Mouse (Mus musculus) lung, postnatal 25 days (tissue): ENCODE results near the gene Pomgnt2.

Experiments
- DNase-seq: peaks from one replicate; pipeline ENCODE4 v3.0.0; 2022; ENCODE audit warnings: low spot score

Pomgnt2 gene

DNA sequence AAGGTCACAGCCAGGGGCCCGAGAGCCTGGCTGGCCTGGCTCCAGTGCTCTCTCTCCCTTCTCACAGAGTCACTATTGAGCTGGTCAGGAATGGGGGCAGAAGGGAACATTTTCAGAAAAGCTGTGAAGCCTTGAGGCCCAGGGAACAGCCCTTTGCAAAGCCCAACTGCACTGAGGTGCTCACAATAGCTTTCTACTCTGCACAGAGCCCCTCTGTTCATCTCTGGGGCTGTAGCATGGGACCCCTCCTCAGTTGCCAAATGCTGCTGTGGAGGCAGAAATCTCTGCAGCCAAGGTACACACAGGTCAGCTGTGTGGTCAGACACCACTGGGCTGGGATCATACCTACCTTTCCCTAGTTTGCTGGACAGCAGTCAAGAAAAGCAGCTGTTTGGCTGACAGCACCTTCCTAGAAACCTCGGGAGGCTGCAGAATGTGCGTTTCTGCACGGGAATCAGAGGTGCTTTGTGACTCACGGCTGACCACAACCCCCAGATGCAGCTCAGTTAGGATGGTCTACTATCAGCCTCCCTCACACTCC lies 27.0 kb downstream of the Pomgnt2 start:
- no peak for DNase-seq

DNA sequence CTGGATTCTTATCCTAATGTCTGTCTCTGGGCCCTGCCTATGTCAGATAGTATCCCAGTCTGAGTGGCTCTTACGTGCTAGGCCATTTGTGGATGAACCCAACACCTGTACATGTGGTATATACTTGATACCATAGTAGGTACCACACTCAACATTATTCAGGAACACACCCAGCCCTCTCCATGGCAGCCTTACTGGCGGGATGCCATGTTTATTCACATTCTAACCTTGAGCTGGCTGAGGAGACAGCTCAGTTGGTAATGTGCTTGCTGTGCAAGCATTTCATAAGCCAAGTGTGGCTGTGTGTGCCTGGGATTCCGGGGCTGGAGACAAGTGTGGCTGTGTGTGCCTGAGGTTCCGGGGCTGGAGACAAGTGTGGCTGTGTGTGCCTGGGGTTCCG lies 28.7 kb downstream of the Pomgnt2 start:
- DNase-seq = peak; percentile 34

DNA sequence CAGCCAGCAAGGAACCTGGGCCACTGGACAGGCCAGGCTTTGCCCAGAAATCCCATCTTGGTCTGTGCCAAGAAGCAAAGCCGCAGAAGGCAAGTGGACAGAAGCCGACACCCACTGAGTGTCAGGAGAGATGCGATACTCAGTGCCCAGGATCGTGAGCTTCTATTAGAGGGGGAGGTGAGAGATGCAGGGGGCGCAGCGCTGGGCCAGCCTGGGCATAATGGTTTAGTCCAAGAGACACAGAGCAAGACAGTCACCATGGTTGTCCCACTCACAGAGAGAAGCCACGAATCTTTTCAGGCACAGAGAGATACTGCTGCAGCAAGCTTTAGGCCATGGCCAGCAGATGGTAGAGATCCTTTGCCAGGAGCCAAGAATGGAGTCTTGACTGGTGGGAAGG lies 32.0 kb downstream of the Pomgnt2 start:
- DNase-seq = no peak

GRCm38 (mm10) chr9:121959966-121960635 lies 36.8 kb downstream of the Pomgnt2 start:
- DNase-seq = no peak

GRCm38 (mm10) chr9:121952596-121952995 lies 44.3 kb downstream of the Pomgnt2 start:
- peak; percentile 50 for DNase-seq

- no peak for DNase-seq
Observed at GRCm38 (mm10) chr9:121951114-121951423, 45.8 kb downstream of the Pomgnt2 start.

DNA sequence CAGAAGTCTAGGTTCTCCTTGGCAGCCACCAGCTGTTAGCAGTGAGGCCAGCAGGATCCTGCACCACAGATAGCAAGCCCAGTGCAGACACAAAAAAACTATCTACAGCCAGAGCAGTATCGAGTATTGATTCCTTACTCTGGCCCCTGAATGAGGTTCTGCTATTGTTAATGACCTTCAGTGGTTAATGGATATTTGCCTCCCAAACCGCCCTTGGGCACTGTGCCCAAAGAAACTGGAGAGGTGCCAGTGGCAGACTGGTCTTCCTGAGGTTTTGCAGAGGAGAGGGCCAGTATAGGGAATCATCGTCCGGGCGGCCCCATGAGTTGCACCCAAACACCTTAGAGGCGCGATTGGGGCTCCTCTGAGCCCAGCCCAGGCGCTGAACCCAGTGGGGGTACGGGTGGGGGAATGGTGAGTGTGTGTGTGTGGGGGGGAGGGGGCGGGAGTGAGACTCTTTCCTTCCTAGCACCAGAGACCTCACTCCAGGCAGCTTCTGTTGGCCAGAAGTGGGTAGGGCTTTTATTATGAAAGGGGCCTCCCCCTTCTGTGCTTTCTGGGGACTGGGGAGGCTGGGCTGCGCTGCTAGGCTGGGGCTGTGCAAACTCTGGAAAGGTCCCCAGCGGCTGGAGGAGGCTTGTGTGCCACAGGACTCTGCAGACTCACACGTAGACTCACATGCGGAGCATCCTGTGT lies 46.3 kb downstream of the Pomgnt2 start, which contains the start of gene Fam198a:
TSS of gene Fam198a (plus strand) at position 571 of the 696 bp plus-strand sequence.
- DNase-seq = peak; percentile 67

GRCm38 (mm10) chr9:121948431-121948830 lies 48.5 kb downstream of the Pomgnt2 start:
- DNase-seq = no peak

DNA sequence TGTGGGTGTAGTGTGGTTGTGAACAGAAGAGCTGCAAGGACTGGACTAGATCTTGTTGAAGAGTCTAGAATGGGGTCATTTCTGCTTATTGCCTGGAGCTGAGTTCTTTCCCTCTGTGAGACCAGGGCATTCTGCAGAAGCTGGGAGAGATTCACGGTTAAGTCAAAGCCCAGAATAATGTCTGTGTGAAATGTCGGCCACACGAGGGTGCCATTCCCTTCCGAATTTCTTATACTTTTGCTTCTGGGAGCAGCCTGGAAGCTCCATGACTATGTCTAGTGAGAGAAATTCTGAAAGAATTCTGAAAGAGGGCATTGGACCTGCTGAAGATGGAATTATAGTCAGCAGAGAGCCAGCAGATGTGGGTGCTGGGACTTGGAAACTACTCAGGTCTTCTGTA lies 49.1 kb downstream of the Pomgnt2 start:
- peak; percentile 62 for DNase-seq

DNA sequence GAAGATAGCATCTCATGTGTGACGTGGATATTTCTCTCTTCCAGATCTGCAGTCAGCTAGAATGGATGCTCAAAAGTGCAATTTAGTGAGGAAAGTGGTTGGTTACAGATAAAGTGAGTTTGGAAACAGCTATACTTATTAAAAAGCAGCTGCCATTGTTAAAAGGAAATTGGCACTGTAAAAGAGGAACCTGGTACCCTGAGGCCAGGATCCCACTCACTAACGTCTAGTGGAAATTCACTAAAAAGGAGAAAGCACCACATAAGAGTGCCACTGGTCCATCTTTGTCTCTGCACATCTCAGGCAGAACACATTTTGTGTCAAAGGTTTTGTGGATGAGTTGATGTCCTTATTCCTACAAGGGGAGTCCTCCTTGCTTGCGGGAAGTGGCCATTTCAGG lies 53.3 kb downstream of the Pomgnt2 start:
- DNase-seq = no peak

- no peak for DNase-seq
Observed at GRCm38 (mm10) chr9:121943005-121943404, 53.9 kb downstream of the Pomgnt2 start.

DNA sequence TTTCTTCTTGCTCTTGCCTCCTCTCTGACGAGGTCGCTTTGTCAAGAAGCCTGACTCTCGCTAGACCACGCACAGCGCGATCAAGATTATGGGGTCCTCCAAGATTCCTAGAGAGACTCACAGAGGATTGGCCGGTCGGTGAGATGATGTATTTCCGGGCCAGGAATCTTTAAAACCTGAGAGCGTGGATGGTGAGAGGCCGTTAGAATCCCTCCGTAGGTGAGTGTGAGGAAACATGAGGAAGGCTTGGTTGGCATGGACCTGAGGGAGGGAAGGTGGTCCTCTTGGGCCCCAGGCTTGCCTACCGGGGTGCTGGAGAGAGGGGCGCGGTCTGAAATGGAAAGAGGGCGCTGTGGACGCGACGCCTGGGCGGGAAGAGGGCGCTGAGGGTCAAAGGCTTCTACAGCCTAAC lies 59.0 kb downstream of the Pomgnt2 start:
- no peak for DNase-seq

- no peak for DNase-seq
Observed at GRCm38 (mm10) chr9:121937451-121937864, 59.5 kb downstream of the Pomgnt2 start.

DNA sequence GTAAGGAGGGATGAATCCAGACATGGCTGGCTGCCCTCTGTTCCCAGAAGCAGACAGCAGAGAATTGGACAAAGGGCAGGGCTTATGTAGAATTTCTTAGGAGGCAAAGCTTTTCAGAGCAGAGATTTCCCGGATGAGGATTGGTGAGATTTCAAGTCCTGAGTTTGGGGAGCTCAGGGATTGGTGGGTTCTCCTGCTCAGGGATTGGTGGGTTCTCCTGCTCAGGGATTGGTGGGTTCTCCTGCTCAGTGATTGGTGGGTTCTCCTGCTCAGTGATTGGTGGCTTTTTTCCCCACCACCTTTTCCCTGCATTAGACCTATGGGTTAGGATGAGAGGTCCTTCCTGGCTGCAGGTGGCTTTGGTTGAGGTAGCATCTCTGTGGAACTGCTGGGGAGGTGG lies 60.0 kb downstream of the Pomgnt2 start:
- no peak for DNase-seq

DNA sequence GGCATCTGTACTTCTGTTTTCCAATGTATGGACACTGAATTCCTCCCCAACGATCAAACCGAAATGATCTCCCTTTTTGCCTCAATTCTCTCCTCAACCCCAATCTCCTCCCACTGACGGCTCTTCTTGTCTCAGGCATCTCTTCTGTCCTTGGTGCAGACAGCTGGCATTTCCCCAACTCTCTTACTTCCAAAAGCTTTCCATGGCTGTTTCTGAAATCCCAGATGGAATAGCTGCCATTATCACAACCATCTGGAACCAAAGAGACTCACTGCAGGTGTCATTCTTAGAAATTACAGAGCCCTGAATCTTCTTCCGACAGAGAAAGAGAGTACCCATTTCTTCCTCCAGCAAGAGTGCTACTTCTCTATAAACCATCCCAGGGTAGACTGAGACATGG lies 62.1 kb downstream of the Pomgnt2 start:
- DNase-seq = no peak
